Mouse (Mus musculus): Measurements from ENCODE around the gene Tmod1.

- no peak for TF ChIP-seq CTCF (IDR thresholded peaks at IDR 0.05; ENCODE audit: extremely low read depth, insufficient read depth, insufficient read length, insufficient replicate concordance)
- no peak for TF ChIP-seq POLR2A (IDR thresholded peaks at IDR 0.05; ENCODE audit: low read depth, low read length)
Measured at GRCm38 (mm10) chr4:46011698-46012097, 27.0 kb upstream of the Tmod1 start.

Measured in spleen, adult 2 months (tissue).